Mouse (Mus musculus): ENCODE measurements around the gene Gm49450.
"Not testable (repeated sequence)": the region's sequence is repeated elsewhere in the genome, so short reads cannot be mapped to it uniquely, and the experiment has no call there.

The Gm49450 gene

DNA sequence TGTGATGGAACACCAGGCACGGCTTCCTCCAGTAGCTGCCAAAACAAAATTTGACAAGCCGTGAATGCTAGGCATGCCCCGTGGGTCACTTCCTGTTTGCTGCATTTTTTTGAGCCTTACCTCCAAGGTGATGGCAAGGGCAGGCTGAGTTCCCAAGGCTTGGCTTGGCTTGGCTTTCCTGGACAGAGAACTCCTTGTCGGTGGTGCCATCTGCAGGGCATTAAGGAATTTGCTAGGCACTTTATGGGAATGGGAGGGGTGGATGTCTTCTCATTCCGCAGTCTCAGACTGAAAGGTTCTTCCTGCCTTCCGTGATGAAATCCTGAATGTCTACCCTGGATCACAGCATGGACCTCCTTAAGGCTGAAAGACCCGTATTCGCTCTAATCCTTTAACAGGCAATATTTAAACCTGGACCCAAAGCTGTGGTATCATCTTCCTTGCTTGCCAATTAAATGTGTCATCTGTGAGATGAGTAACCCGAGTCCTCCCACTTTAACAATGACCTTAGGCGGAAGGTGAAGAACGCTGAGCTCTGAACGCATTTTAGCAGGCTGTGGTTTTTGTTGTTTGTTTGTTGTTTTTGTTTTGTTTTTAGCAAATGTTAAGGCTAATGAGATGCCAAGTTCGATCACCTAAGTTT, 24.6 kb downstream of the Gm49450 start:
- DNase-seq (ENCODE audit: low spot score in 2 of 2) = no peak

DNA sequence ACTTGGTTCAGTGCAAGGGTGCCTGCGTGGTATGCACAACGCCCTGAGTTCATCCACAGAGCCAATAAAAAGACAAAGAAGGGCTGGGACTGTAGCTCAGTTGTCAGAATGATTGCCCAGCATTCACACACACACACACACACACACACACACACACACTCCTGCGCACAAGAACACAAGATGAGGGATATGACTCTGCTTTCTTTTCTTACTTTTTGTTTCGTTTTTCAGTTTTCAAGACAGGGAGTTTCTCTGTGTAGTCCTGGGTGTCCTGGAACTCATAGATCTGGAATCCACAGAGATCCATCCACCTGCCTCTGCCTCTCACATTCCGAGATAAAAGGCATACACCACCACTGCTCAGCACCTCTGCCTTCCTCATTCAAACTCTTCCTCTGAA, 25.8 kb downstream of the Gm49450 start:
- no peak for DNase-seq (ENCODE audit: low spot score in 2 of 2)

DNA sequence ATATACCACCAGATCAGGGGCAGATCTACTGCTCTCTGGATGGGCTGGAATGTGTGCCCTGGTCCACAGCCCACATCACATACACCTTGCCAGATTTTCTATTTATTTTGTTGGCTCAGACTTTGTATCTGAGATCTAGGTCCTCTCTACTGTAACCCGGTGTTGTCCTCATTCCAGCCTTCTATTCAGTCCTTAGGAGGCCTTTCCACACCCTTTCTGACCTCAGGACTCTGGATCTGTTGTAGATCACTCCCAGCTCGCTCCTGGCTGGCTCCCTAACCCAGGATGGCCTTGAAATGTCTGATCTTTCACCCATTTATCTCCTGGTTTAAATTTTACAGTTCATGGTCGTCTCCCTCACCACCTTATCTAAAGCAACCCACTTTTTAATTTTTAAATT, 28.7 kb downstream of the Gm49450 start:
- no peak for DNase-seq (ENCODE audit: low spot score in 2 of 2)

DNA sequence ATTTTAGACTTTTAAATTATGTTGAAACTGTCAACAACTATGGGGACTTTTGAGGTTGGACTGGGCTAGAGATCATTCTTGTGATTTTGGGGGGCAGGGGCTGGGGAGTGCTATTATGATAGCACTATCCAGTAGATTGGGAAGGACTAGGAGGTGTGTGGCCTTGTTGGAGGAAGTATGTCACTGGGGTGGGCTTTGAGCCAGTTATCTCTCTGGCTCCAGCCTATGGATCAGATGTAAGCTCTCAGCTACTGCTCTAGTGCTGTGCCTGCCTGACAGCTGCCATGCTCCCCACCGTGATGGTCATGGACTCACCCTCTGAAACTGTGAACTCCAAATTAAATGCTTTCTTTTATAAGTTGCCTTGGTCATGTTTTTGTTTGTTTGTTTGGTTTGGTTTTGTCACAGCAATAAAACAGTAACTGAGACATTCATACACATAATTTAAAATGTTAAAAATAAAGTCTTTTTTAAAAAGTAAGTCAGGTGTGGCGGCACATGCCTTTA, 30.3 kb downstream of the Gm49450 start:
- no peak for DNase-seq (ENCODE audit: low spot score in 2 of 2)

DNA sequence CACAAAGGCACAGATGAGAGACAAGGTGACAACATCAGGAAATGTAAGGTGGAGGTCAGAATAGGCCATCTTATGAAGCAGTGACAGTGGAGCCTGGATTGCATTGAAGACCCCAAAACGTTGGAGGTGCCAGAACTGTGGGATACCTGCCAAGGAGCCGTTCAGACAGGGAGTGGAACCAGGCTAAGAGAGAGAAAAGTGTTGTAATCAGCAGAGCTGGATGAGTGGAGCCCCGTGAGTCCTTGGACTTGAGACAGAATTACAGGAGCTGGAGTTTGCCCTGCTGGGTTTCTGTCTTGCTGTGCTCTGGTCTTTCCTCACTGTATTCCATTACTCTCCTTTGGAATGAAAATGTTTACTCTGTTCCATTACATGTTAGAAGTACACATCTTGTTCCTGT, 30.8 kb downstream of the Gm49450 start:
- DNase-seq (ENCODE audit: low spot score in 2 of 2) = no peak

DNA sequence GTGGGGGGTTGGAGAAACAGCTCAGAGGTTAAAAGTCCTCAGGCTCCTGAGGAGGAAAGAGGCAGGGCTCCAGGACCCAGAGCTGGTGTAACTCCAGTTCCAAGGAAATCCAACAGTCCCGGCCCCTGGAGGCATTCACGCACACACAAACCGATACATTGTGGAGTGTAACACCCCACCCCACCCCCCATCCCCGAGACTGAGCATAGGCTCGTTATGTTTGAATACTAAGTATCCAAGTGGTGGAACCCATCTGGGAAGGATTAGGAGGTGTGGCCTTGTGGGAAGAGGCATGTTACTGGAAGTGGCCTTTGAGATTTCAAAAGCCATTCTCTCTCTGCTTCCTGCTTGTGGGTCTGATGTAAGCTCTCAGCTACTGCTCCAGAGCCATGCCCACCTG, 31.8 kb downstream of the Gm49450 start:
- DNase-seq (ENCODE audit: low spot score in 2 of 2) = no peak

DNA sequence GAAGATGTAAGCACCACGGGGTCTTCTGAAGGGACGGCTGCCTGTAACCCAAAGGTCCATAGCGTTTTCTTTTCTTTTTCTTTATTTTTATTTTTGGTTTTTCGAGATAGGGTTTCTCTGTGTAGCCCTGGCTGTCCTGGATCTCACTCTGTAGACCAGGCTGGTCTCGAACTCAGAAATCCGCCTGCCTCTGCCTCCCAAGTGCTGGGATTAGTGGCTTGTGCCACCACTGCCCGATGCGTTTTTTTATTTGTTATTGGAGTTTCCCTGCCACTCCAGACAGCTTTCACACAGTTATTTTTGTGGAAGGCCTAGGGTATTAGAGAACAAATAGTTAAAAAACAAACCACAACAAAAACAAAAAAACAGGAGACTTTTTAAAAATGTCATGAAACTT, 34.9 kb downstream of the Gm49450 start:
- not testable (repeated sequence) for DNase-seq (ENCODE audit: low spot score in 2 of 2)

DNA sequence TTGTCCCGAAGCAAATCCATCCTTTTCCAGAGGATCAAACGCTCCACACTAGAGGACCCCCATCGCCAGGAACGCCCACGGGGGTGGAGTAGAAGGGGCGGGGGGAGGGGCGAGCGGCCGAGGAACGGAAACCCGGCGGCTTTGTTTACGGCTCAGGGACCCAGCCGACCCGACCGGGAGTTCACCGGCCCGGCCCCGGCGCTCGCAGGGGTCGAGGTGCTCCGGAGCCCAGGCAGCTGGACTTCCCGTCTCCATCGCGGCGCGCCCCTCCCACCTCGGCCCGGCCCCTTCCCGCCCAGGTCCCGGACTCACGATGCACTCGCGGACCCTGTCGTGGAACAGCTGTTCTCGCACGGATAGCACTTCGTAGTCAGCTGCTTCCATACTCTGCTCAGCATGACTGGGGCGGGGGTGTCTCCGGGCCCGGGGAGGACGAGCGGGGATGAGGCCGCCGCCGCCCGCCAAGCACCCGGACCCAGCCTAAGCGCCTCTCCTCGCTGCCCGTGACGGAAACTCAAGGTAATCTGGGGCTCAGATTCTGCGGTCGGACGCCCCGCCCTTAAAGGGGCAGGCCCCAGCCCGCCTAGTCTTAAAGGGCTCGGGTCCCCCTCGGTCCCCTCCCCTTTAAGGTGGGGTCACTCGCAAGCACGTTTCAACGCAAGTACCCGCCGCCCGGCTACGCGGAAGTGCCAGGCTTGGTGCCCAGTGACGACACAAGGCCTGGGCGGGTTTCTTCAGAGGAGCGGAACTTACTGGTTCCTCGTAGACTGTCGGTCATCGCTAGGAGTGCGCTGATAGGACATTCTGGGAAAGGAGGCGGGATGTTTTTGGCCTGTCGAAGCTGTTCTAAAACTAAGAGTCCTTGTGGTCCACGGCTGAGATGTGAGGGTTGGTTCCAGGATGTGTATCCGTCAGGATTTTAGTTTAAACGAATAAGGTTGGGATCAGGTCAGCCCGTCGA, 35.5 kb downstream of the Gm49450 start, which contains the start of gene Lmbr1l:
Gene Lmbr1l, minus strand, starts transcription at position 694 of the 961 bp plus-strand sequence.
- DNase-seq (ENCODE audit: low spot score in 2 of 2) = peak; percentile 96 to 100

DNA sequence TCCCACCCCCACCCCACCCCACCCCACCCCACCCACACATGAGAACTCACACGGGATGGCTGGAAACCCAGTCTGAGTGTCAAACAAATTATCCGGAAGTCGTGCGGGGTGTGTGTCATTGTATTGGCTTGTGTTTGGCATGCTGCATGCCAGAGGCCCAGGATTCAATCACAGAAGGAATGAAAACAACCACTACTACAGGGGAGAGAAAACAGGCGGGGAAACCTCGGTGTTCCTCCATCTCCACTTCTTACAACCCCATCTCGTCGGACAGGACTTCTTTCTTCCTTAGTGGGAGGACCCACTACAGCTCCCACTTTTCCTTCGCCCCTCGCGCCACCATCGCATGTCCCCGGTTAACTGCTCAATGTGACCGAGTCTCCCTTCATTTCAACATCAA, 36.3 kb downstream of the Gm49450 start:
- no peak for DNase-seq (ENCODE audit: low spot score in 2 of 2)

DNA sequence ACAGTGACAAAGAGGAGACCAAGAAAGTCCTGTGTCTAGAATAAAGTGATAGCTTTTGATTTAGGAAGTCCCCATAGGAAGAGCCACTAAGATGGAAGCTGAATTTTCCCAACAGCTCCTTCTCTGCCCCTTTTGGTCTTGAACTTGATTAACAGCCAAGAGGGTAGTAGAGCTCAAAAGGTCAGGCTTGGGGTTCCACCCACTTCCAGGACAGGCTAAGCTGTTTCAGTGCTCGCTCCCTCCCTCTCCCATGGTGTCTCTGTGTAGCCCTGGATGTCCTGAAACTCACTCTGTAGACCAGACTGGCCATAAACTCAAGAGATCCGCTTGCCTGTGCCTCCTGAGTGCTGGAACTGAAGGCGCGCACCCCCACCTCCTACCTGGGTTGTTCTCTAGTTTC, 37.3 kb downstream of the Gm49450 start:
- DNase-seq (ENCODE audit: low spot score in 2 of 2) = no peak

DNA sequence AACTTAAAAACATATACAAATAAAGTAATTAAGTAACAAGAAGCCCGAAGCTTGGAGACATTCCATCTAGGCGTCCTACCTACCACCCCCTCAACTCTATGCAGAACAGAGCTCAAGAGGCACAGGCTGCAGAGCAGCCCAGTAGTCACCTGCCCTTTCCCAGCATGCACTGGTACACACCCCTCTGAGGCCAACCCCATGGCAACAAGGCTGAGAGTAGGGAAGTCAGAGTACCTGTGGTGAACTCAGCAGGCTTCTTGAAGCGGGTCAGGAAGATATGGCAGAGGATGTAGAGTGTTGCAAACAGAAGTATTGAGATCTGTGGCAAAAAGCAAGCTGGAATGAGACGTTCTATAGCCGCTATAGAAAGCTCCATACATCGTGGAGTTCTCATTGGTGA, 38.4 kb downstream of the Gm49450 start:
- no peak for DNase-seq (ENCODE audit: low spot score in 2 of 2)

DNA sequence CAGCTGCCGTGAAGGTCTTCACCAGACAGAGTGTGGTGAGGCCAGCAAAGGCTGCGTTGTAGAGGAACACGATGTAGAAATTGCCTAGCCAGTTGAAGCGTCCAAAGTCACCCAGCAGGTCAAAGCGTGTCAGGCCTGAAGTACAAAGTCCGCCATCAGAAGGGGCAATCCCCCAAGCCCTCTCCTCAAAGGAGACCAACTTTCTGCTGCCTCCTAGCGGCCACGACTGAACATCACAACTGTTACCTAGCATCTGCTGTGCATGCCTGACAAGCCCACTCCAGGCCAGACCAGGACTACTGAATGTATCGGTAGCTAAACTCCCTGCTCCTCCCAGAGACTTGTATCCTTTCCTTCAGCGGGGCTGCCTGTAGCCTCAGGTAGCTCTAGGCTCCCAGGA, 48.7 kb downstream of the Gm49450 start:
- DNase-seq (ENCODE audit: low spot score in 2 of 2) = peak in 1 of 2 experiments; percentile 43

DNA sequence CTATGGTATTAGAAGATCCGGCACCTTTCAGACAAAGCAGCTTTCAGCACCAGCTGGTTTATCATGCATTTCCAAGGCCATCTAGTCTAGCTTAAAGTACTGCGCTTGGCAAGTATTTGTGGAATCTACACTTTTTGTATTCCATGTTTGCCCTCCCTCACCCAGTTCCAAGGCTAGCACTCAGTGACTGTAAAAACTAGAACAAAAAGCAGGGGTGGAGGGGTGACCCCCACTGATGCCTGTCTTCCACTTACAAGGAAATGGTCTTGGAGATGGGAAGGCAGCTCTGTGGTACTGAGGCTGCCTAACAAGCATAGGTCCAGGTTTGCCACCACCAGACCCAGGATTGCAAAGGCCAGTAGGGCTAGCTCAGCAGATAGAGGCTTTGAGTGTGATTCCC, 50.8 kb downstream of the Gm49450 start:
- DNase-seq (ENCODE audit: low spot score in 2 of 2) = no peak

DNA sequence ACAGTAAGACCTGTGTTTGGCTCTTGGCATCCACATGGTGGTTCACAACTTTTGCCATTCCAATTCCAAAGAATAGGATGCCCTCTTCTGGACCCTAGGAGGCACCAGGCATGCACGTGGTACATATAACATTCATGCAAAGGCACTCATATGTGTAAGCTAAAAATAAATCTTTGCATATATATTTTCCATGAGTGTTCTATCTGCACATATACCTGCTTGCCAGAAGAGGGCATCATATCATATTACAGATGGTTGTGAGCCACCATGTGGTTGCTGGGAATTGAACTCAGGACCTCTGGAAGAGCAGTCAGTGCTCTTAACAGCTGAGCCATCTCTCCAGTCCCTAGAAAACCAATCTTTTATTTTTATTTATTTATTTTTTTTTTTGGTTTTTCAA, 51.8 kb downstream of the Gm49450 start:
- no peak for DNase-seq (ENCODE audit: low spot score in 2 of 2)

DNA sequence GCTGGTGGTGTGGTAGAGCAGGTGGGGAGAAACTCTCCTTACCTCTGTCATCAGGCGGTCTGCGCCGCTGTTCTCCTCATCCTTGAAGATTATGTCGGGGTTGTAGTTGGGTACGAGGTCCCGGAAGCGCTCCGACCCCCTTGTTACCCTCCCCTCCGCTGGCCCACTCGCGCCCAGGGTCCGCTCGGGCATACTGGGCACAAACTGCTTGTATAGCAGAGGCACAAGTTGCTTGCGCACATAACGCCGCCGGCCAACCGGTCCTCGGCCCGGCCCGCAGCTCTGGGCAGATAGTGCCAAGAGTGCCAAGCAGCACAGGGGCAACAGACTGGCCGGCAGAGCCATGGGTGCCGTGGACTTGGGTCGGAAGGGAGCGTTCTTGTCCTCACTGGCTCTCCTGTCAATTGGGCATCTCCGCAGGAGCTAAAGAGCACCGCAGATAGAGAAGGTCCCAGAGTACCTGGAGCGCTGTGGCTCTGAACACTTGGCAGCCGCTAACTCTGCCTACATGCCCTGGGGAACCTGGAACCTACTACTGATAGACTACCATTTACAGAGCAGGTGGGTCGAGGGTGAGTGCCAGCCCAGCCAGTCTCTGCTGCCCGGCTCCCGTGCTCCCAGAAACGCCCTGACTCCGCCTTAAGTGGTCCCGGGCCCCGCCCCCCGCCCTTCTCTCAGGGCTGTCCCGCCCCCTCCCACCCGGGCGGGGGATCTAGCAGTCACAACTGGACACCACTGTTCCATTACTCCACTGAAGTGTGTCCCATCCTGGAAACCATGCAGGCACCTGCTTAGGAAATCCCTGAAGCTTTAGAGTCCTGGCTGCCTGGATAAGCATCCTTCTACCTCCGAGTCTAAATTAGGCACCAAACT, 55.2 kb downstream of the Gm49450 start, which contains the start of gene Dhh:
Gene Dhh, minus strand, starts transcription at position 613 of the 873 bp plus-strand sequence.
- no peak for DNase-seq (ENCODE audit: low spot score in 2 of 2)

DNA sequence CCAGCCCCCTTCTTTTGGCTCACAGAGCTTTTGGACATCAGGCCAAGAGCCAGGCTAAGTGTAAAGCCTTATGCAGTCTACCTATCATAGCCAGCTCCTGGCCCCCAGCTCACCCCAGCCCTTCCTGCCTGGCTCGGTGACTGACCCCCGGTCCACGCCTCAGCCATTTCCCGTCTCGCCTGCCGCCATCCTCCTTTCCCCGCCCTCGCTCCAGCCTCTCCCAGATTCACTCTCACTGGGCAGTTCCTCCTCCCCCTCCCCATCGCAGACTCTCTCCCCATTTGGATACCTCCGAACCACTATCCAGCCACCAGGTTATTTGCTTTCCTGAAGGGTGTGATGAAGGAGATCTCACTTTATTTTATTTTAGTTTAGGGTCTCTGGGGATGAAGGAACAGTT, 55.9 kb downstream of the Gm49450 start:
- DNase-seq (ENCODE audit: low spot score in 2 of 2) = no peak

DNA sequence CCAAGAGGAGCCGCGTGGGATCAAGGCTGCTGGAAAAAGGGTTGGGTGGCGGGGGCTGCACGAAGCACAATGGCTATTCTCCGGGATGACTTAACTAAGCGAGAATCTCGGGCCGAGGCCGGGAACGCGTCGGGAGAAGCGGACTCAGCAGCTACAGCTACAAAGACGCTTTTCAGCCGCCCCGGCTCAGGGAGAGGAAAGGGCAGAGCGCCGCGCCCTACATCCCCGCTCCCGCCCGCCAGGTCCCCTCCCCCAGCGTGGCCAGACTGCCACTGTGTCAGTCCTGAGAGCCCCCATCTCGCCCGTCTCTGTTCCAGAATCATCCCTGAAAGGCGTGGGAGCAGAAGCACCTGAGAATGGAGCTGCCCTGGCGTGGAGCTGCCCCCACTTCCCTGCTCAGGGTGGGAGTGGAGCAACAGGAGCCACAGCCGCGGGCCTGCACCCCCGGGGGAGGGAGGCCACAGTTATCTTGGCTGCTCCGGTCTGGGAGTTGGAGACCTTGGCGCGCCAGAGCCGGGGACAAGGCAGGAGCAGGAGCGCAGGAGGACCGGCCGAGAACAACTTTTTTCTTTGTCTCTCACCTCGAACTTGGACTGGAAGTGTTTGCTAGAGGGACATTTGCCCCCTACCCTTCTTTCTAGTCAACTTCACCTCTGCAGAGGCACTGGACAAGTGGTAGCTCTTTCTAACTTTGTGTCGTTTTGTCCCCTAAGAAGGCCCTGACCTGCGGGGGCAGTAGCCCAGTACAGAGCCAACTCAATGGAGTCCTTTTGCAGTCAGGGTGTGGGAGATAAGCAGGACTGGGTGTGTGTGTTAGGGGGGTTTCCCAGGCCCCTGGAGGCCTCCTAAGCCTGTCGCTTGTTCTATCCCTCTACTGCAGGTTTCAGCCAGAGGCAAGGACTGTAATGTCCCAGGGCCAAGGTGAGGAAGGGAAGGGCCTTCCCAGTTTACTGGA, 57.4 kb downstream of the Gm49450 start:
- DNase-seq (ENCODE audit: low spot score in 2 of 2) = no peak

DNA sequence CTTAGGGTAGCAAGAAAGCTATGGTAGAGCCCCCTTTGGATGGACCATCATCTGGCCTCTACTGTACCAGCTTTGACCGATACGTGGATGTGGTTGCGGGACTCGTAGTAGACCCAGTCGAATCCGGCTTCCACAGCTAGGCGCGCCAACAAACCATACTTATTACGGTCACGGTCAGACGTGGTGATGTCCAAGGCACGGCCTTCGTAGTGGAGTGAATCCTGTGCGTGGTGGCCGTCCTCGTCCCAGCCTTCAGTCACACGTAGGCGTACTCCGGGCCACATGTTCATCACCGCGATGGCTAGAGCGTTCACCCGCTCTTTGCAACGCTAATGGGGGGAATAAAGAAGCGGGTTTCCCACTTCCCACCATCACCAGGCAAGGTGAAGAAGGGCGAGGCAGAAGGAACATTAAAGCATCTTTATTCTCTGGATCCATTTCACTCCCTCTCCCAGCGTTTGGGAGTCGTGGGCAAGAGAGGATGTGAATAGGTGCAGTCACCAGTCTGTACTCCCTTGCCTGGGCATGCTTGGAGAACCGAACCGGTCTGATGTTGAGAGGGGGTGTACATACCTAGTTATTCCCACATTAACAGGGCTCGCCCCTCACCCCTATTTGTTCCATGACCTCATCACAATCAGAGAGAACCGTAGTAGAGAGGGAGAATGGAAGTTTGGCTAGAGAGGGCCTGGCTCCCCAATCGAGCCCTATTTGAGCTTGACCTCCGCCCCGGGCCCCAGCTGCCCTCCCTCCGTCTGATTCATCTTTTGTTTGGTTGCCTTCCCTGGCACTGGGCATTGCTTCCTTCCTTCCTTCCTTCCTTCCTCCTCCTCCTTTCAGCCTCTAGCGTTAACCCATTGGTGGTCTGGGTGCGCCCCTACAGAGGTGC, 58.4 kb downstream of the Gm49450 start:
- DNase-seq (ENCODE audit: low spot score in 2 of 2) = no peak

DNA sequence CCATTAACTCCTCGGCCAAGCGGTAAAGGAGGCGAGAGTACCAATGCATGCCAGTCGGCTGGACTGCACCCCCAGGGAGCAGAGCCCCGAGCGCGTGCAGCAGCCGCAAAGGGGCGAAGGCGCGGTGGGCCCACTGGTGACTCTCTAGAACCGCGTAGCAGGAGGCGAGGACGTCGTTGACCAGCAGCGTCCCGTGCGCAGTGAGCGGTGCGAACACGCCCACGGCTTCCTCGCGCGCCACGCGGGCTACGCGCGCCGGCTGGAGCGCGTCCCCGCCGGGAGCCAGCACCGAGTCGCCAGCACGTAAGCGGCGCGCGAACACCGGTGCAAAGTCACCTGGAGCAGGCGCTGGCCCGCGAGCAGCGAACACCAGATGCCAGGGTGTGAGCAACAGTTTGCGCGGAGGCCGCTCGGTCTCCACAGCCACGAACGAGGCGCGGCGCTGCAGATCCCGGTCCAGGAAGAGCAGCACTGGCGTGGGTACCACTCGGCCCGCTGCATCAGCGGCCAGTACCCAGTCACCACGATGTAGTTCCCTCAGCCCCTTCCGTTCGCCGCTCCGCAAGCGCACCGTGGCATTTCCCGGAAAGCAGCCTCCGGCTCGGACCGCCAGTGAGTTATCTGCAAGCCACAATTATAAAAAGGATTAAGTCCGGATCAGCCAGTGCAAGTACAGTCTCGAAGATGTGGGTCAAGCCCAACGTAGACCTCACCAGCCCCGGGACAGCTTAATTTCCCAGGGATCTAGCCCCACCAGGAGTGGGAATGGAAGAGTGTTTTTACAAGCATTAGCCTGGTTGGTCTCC, 59.2 kb downstream of the Gm49450 start, which contains the start of gene Rhebl1:
Gene Rhebl1, minus strand, starts transcription at position 601 of the 806 bp plus-strand sequence.
- no peak for DNase-seq (ENCODE audit: low spot score in 2 of 2)

All from thymus, postnatal 10 days (tissue).